Mouse (Mus musculus): ENCODE measurements around the gene Sgms1. TPM values are rescaled to one million over a fixed set of nuclear protein-coding genes. Genes with fewer than 3 reads are reported as not detected.

Sgms1 gene
- total and polyA plus RNA-seq, 2 experiments from 2014 or later = 21.3 to 28.4 TPM

DNA sequence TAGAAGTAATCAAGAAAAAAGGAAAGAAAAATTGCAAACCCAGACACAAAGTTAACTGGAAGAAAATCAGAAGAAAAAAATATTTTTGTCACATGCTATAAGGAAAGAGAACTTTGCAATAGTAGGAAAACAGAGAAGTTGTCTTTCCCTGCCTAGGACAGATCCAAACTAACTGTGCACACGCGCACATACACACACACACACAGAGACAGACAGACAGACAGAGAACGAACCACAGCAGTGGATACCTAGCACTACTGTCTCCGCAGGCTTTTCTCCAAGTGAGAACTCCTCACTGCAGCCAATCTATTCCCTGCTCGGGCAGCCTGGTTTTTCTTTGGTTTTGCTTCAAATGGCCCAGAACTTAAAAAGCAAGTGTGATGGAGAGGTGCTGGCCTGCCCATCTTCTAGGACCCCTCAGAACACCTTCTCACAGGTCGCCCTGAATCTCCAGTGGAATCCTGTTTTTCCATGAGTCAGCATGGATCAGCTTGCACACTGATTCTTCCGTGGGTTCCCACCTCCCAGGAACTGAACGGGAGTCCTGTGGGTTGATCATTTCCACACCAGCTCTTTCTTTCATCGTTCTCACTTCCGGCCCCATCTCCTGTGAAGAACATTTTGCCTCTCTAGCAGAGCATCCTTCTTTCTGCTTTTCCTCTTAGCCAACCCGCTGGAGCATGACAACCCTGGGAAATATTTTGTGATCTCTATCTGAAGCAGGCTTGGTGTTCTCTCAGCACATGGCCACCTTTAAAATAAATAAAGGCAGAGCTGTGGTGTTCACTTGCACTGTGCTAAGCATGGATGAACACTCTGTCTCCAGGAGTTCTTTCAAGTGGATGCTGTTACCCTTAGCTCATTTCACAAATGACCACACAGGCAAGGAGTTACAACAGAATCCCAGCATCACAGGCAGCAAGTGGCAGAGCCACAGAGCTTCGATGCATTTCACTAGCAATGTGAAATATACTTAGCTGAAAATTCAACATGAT is 96.4 kb downstream of the Sgms1 start:
- ATAC-seq (ENCODE audit: low FRiP score) (no peak), DNase-seq (ENCODE audit: low spot score) (no peak)
- H3K36me3 ChIP-seq (ENCODE audit: insufficient read depth, low read length) = no peaks in the 10 kb centered on the region
- no peaks in the 10 kb centered on the region for H3K9me3 ChIP-seq (ENCODE audit: low read length)
- no peak overlapping the region for H3K4me3 ChIP-seq (ENCODE audit: low read depth, low read length)
- no peak overlapping the region for H3K27ac ChIP-seq (ENCODE audit: low read depth, low read length)
- H3K4me2 ChIP-seq (ENCODE audit: low read depth, low read length, poor library complexity, severe bottlenecking) = no peak overlapping the region
- 0 out of 2 replicates have a peak, but pooled peaks cover 7% of the 10 kb centered on the region for H3K4me1 ChIP-seq (ENCODE audit: insufficient read depth, low read length)
- no peak for TF ChIP-seq CTCF (IDR thresholded peaks at IDR 0.05)
- 82% methylated on average over 12 of the region's 12 CpGs for WGBS
- H3K9ac ChIP-seq (replicated peaks; ENCODE audit: low read length, poor library complexity, severe bottlenecking) = no peak overlapping the region
- H3K27me3 ChIP-seq (ENCODE audit: insufficient read depth, low read length) = no peaks in the 10 kb centered on the region

DNA sequence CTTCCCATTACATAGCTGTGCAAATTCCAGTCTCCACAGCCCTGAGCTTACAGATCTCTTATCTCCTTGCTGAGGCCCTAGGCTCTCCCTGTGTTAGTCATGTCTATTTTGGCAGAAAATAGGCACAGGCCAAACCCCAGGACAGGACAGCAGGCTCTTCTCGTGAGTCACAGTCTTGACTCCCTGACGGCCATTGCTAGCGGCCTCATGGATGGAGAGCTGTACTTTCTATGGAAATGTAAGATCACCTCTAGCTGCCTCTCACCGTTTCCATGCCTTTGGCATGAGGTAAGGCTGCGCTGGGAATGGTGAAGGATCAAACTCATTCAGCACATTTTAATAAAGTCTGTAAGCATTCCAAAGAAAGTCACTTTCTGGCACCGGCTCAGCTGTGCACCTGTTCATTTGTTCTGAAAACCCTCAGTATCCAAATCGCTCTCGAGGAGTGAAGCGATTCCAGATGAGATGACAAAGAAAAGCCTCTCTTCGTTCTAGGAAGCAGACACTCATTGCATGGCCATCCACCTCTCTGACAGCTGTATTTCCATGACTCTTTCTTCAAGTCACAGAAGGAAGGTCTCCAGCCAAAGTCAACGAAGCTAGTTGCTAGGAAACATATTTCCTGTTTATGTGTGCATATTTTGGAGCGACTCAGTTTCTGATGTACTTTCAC is 97.3 kb downstream of the Sgms1 start:
- Histone ChIP-seq H3K4me1 (ENCODE audit: insufficient read depth, low read length) (0 out of 2 replicates have a peak, but pooled peaks cover 7% of the 10 kb centered on the region), H3K9me3 (ENCODE audit: low read length) (no peaks in the 10 kb centered on the region), H3K4me2 (ENCODE audit: low read depth, low read length, poor library complexity, severe bottlenecking) (no peak overlapping the region), H3K4me3 (ENCODE audit: low read depth, low read length) (no peak overlapping the region), H3K36me3 (ENCODE audit: insufficient read depth, low read length) (no peaks in the 10 kb centered on the region), H3K27ac (ENCODE audit: low read depth, low read length) (no peak overlapping the region), H3K27me3 (ENCODE audit: insufficient read depth, low read length) (no peaks in the 10 kb centered on the region), H3K9ac (replicated peaks; ENCODE audit: low read length, poor library complexity, severe bottlenecking) (no peak overlapping the region)
- TF ChIP-seq CTCF (IDR thresholded peaks at IDR 0.05) = no peak
- 73% methylated on average over 12 of the region's 12 CpGs for WGBS
- ATAC-seq (ENCODE audit: low FRiP score) (no peak), DNase-seq (ENCODE audit: low spot score) (no peak)

DNA sequence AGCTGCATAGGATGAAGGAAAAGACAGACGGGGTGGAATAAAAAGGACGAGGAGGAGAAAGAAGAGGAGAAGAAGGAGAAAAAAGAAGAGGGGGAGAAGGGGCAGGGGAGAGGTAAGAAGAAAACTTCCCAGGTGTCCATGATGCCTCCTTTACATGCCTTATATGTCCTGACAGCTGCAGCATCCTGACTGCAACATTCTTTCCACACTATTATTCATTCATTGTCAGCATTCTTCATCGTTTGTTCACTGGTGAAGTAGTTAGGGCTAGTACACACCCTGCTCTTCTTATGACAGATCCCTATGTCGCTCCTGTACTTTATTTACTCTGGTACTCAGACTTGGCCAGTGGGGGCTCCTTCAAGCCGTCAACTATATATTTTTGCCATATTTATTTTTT is 98.4 kb downstream of the Sgms1 start:
- WGBS = 85% methylated on average over 5 of the region's 5 CpGs

DNA sequence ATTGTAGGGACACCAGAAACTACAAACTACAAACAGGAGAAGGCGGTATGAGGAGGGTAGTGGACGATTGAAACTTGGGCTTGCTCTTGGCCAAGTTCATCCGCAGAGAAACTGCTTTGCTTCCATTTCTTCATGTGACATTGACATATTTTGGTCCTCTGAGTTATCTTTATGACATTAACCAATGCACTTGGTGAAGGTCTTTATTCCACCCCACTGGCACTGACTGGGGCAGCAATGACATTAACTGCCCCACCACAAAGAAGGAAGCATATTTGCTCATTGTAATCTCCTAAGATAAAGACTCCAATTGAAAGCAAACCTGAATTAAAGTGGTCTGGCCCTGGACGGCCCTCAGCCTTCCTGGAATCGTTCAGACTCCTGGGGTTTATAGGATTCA is 100.6 kb downstream of the Sgms1 start:
- no peaks in the 10 kb centered on the region for H3K36me3 ChIP-seq (ENCODE audit: insufficient read depth, low read length)
- TF ChIP-seq CTCF (IDR thresholded peaks at IDR 0.05) = no peak
- H3K9ac ChIP-seq (replicated peaks; ENCODE audit: low read length, poor library complexity, severe bottlenecking) = no peak overlapping the region
- H3K9me3 ChIP-seq (ENCODE audit: low read length) = no peaks in the 10 kb centered on the region
- 0 out of 2 replicates have a peak, but pooled peaks cover 7% of the 10 kb centered on the region for H3K4me1 ChIP-seq (ENCODE audit: insufficient read depth, low read length)
- no peak overlapping the region for H3K27ac ChIP-seq (ENCODE audit: low read depth, low read length)
- no peak overlapping the region for H3K4me3 ChIP-seq (ENCODE audit: low read depth, low read length)
- H3K4me2 ChIP-seq (ENCODE audit: low read depth, low read length, poor library complexity, severe bottlenecking) = no peak overlapping the region
- H3K27me3 ChIP-seq (ENCODE audit: insufficient read depth, low read length) = no peaks in the 10 kb centered on the region
- no peak for ATAC-seq (ENCODE audit: low FRiP score)
- no peak for DNase-seq (ENCODE audit: low spot score)
- WGBS = 77% methylated on average over 5 of the region's 5 CpGs

More for the DNA sequence above, 98.4 kb downstream of the Sgms1 start:
- no peak overlapping the region for H3K27ac ChIP-seq (ENCODE audit: low read depth, low read length)
- TF ChIP-seq CTCF (IDR thresholded peaks at IDR 0.05) = no peak
- no peak overlapping the region for H3K4me3 ChIP-seq (ENCODE audit: low read depth, low read length)
- H3K36me3 ChIP-seq (ENCODE audit: insufficient read depth, low read length) = no peaks in the 10 kb centered on the region
- H3K9me3 ChIP-seq (ENCODE audit: low read length) = no peaks in the 10 kb centered on the region
- DNase-seq (ENCODE audit: low spot score) (no peak), ATAC-seq (ENCODE audit: low FRiP score) (no peak)
- 0 out of 2 replicates have a peak, but pooled peaks cover 7% of the 10 kb centered on the region for H3K4me1 ChIP-seq (ENCODE audit: insufficient read depth, low read length)
- no peaks in the 10 kb centered on the region for H3K27me3 ChIP-seq (ENCODE audit: insufficient read depth, low read length)
- no peak overlapping the region for H3K4me2 ChIP-seq (ENCODE audit: low read depth, low read length, poor library complexity, severe bottlenecking)
- H3K9ac ChIP-seq (replicated peaks; ENCODE audit: low read length, poor library complexity, severe bottlenecking) = no peak overlapping the region

DNA sequence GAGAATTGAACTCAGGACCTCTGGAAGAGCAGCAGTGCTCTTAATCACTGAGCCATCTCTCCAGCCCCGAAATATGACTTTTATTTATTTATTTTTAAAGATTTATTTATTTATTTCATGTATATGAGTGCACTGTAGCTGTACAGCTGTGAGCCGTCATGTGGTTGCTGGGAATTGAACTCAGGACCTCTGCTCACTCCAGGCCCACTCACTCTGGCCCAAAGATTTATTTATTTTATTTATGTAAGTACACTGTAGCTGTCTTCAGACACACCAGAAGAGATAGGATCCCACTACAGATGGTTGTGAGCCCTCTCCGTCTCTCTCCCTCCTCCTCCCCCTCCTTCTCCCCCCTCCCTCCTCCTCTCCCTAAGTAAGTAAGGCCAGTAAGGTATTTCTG is 101.7 kb downstream of the Sgms1 start:
- DNase-seq (ENCODE audit: low spot score) (no peak), ATAC-seq (ENCODE audit: low FRiP score) (no peak)
- Histone ChIP-seq H3K9me3 (ENCODE audit: low read length) (no peaks in the 10 kb centered on the region), H3K9ac (replicated peaks; ENCODE audit: low read length, poor library complexity, severe bottlenecking) (no peak overlapping the region), H3K27me3 (ENCODE audit: insufficient read depth, low read length) (no peaks in the 10 kb centered on the region), H3K4me3 (ENCODE audit: low read depth, low read length) (no peak overlapping the region), H3K4me2 (ENCODE audit: low read depth, low read length, poor library complexity, severe bottlenecking) (no peak overlapping the region), H3K4me1 (ENCODE audit: insufficient read depth, low read length) (0 out of 2 replicates have a peak, but pooled peaks cover 7% of the 10 kb centered on the region), H3K27ac (ENCODE audit: low read depth, low read length) (no peak overlapping the region), H3K36me3 (ENCODE audit: insufficient read depth, low read length) (no peaks in the 10 kb centered on the region)
- no peak for TF ChIP-seq CTCF (IDR thresholded peaks at IDR 0.05)
- WGBS = 83% methylated on average over 3 of the region's 3 CpGs

DNA sequence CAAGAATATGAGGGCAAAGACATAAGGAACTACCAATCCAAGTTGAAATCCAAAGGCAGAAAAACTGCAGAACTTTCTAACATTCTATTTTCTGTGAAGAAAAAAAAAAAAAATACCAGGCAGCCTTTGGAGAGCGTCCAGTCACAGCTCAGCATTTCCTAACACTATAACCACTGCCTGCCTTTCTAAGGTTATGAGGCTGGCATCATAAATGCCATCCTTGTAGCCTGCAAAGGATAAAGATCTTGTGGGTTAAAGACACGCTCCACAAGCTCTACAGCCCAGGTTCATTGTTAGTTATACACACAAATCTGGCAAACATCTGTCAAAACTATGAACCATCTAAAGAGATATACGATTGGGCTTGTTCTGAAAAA is 104.1 kb downstream of the Sgms1 start:
- Histone ChIP-seq H3K27me3 (ENCODE audit: insufficient read depth, low read length) (no peaks in the 10 kb centered on the region), H3K36me3 (ENCODE audit: insufficient read depth, low read length) (no peaks in the 10 kb centered on the region), H3K4me1 (ENCODE audit: insufficient read depth, low read length) (no peaks in the 10 kb centered on the region), H3K9me3 (ENCODE audit: low read length) (no peaks in the 10 kb centered on the region), H3K4me2 (ENCODE audit: low read depth, low read length, poor library complexity, severe bottlenecking) (no peak overlapping the region), H3K27ac (ENCODE audit: low read depth, low read length) (no peak overlapping the region), H3K9ac (replicated peaks; ENCODE audit: low read length, poor library complexity, severe bottlenecking) (no peak overlapping the region), H3K4me3 (ENCODE audit: low read depth, low read length) (no peak overlapping the region)
- DNase-seq (ENCODE audit: low spot score) = no peak
- TF ChIP-seq CTCF (IDR thresholded peaks at IDR 0.05) = no peak
- 86% methylated on average over 3 of the region's 3 CpGs for WGBS
- no peak for ATAC-seq (ENCODE audit: low FRiP score)

Measured in midbrain, postnatal 0 days (tissue).